Mouse (Mus musculus) cerebellum, adult 2 months (tissue): ENCODE data around the gene Birc2.

Experiments used
- CTCF ChIP-seq: fragments of 200-500 bp; IDR thresholded peaks from 2 replicates; pipeline ENCODE4 v1.5.1; 2011; ENCODE audit warnings: low read depth, mild to moderate bottlenecking, control low read depth, low read length, moderate library complexity, borderline replicate concordance; ENCODE audit not compliant: insufficient read depth
- POLR2A ChIP-seq: fragments of 200-500 bp; IDR thresholded peaks from 2 replicates; pipeline ENCODE4 v1.6.1; 2011; ENCODE audit warnings: low read length, control low read depth, borderline replicate concordance; ENCODE audit not compliant: insufficient read depth

DNA sequence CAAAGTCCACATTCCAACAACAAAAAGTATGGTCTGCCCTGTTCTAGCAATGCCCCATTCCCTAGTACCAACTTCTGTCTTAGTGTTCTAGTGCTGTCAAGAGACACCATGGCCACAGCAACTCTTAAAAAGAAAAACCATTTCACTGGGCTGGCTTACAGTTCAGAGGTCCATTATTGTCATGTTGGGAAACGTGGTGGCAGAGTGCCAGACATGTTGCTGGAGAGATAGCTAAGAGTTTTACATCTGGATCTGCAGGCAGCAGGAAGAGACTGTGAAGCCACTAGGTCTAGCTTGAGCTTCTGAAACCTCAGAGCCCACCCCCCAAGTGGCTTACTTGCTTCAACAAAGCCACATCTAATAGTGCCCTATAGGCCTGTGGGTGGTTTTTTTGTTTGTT lies 59.2 kb downstream of the Birc2 start:
- no peak for TF ChIP-seq CTCF
- no peak for TF ChIP-seq POLR2A
